Mouse (Mus musculus) left cerebral cortex, adult 18-20 months (tissue): Measurements from ENCODE around the gene Olfr599. TPM values are rescaled to one million over a fixed set of nuclear protein-coding genes. Genes with fewer than 3 reads are reported as not detected.
"Not testable (repeated sequence)": the region's sequence is repeated elsewhere in the genome, so short reads cannot be mapped to it uniquely, and the experiment has no call there.

Experiments
- DNase-seq, 2 experiments: peaks; one replicate each; pipeline ENCODE4 v3.0.0; 2021 to 2022; ENCODE audit warnings: low spot score in 2 of 2, mixed read lengths in 1 of 2
- long read RNA-seq, 2 experiments: library from polyadenylated mRNA; stranded (forward); transcript quantifications; one replicate each; pipeline ENCODE4 v2.0.0; 2021
- total RNA-seq, 2 experiments: library from RNA; stranded (reverse); gene quantifications; 2 replicates each; pipeline ENCODE4 v1.2.3; 2021

Olfr599 gene
- total RNA-seq: not detected
- long read RNA-seq, experiment 1: 0 reads
- long read RNA-seq, experiment 2: 0 reads

- no peak for DNase-seq
Measured at GRCm38 (mm10) chr7:103335617-103336016, at the start of gene Olfr599. Gene Olfr599, plus strand, starts transcription at chr7:103335917.

DNA sequence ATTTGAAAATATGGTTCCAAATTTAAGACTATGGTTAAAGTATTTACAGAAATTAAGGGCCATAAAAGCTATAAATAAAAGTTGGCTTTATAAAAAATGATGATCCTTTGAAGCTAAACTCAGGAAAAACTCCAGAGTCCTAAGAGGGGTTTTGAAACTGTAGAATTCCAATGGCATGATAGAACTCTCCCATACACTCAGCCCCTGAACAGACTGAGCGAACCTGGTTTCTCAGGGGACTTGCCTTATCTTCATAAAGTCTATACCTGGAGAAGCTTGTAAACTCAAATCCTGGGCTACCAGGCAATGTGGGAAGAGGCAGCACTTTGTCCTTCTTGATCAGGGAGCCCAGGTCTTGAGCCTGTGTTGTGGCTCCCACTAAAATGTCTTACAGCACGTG, 30.4 kb upstream of the Olfr599 start, which contains the start of gene Olfr596:
TSS of gene Olfr596 (plus strand) at position 301 of the 400 bp plus-strand sequence.
- DNase-seq: not testable (repeated sequence)

DNA sequence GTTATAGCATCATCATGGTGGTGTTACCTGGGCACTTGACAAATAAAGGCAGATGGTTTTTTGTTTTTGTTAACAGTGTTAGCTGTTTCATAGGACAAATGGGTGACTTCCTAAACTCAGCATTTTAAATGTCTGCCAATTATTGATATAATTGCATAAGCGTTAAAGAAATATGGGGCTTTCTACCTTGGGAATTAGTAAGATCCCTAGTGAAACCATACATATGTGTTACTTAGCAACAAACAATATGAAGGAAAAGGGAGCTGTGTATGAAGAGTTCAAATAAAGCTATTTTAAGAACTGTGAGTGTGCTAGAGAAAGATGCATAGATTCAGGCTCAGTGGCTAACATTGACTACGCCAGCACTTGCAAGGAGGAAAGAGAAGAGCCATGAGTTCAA, 19.7 kb upstream of the Olfr599 start, which contains the start of gene Olfr597:
TSS of gene Olfr597 (plus strand) at position 301 of the 400 bp plus-strand sequence.
- not testable (repeated sequence) for DNase-seq

- no peak for DNase-seq
Measured at GRCm38 (mm10) chr7:103323268-103323667, 12.4 kb upstream of the Olfr599 start, which contains the start of gene Olfr598. Gene Olfr598, plus strand, starts transcription at chr7:103323568.

- no peak for DNase-seq
Measured at GRCm38 (mm10) chr7:103349569-103349968, 13.9 kb downstream of the Olfr599 start, which contains the start of gene Olfr600. Gene Olfr600, minus strand, starts transcription at chr7:103349669.

DNA sequence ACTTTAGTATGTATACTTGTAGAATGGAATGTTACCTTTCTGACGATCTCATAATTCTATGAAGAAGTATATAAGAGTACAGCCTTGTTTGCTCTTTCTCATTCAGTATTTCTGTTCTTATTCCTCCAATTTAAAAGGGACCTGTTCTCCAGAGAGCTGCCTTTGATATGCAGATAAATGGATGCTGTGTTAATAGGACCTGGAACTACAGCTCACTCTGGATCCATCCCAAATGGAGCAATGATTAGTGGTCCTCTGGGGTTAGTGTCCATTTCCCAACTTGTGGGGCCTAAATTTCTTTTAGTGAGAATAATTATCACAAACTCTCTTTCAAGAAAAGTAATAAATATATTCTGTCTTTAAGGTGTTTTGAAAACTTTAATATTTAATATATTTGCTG, 26.8 kb downstream of the Olfr599 start, which contains the start of gene Olfr601:
TSS of gene Olfr601 (minus strand) at position 101 of the 400 bp plus-strand sequence.
- DNase-seq: no peak

GRCm38 (mm10) chr7:103386077-103386476, 50.4 kb downstream of the Olfr599 start, which contains the start of gene Olfr603:
Gene Olfr603, minus strand, starts transcription at chr7:103386177.
- DNase-seq: no peak

Other genes with a start within 250 kb of the Olfr599 start
- gene Olfr585, start 238.2 kb upstream of the Olfr599 start, total RNA-seq: not detected
- not detected for gene Olfr586, start 210.3 kb upstream of the Olfr599 start, total RNA-seq
- not detected for gene Olfr588-ps1, start 195.0 kb upstream of the Olfr599 start, total RNA-seq
- not detected for gene Olfr589, start 179.6 kb upstream of the Olfr599 start, total RNA-seq
- not detected for gene Olfr591, start 157.6 kb upstream of the Olfr599 start, total RNA-seq
- not detected for gene Olfr592, start 151.1 kb upstream of the Olfr599 start, total RNA-seq
- gene Olfr593, start 124.1 kb upstream of the Olfr599 start, total RNA-seq: not detected
- not detected for gene Olfr594, start 118.9 kb upstream of the Olfr599 start, total RNA-seq
- not detected for gene Usp17ld, start 83.4 kb upstream of the Olfr599 start, total RNA-seq
- not detected for gene Olfr596, start 30.3 kb upstream of the Olfr599 start, total RNA-seq
- gene Olfr597, start 19.6 kb upstream of the Olfr599 start, total RNA-seq: not detected
- gene Olfr598, start 12.3 kb upstream of the Olfr599 start, total RNA-seq: not detected
- not detected for gene Olfr600, start 13.8 kb downstream of the Olfr599 start, total RNA-seq
- not detected for gene Olfr601, start 26.7 kb downstream of the Olfr599 start, total RNA-seq
- gene Olfr603, start 50.3 kb downstream of the Olfr599 start, total RNA-seq: not detected
- not detected for gene Usp17lc, start 79.2 kb downstream of the Olfr599 start, total RNA-seq
- not detected for gene Olfr605, start 109.5 kb downstream of the Olfr599 start, total RNA-seq
- gene Olfr606, start 113.1 kb downstream of the Olfr599 start, total RNA-seq: not detected
- not detected for gene Olfr607, start 128.2 kb downstream of the Olfr599 start, total RNA-seq
- not detected for gene Olfr608, start 134.0 kb downstream of the Olfr599 start, total RNA-seq
- gene Olfr609, start 162.1 kb downstream of the Olfr599 start, total RNA-seq: not detected
- not detected for gene Olfr610, start 176.2 kb downstream of the Olfr599 start, total RNA-seq
- not detected for gene Olfr611, start 184.9 kb downstream of the Olfr599 start, total RNA-seq
- gene Olfr612, start 206.8 kb downstream of the Olfr599 start, total RNA-seq: not detected
- gene Olfr613, start 212.2 kb downstream of the Olfr599 start, total RNA-seq: not detected
- gene Olfr615, start 220.2 kb downstream of the Olfr599 start, total RNA-seq: not detected
- not detected for gene Olfr616, start 233.2 kb downstream of the Olfr599 start, total RNA-seq
- gene Olfr617, start 237.1 kb downstream of the Olfr599 start, total RNA-seq: not detected